Mouse (Mus musculus): ENCODE measurements around the gene Cald1.

DNA sequence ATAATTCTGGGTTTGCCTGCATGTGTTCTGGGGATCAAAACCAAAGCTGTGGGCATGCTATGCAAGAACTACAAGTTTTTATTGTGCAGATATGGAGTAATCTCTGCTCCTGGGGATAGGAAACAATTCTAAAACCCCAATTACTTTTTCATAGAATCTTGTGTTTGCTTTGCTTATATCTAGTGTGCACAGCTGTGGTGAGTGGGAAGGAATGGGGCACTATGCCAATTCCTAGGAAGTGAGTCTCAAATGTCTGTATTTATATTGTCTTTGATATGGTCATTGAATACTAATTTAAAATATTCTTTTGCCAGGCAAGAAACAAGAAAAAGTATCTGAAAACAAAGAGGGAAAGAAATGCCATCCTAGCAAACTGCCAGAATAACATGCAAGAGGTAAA is 226.1 kb downstream of the Cald1 start:
- TF ChIP-seq POLR2A (IDR thresholded peaks at IDR 0.05; ENCODE audit: borderline replicate concordance, control insufficient read depth, low read depth, low read length) (no peak), CTCF (IDR thresholded peaks at IDR 0.05; ENCODE audit: control insufficient read depth, insufficient read depth, low read length) (no peak)
